Mouse (Mus musculus) heart, adult 11 months (tissue): ENCODE measurements at regions not wholly inside any gene's neighbourhood (a gene's known extent, or its start where the extent isn't known, plus 50 kb on each side); places are given as distances from the start of the nearest gene placed in this dataset.

Experiments
- DNase-seq: peaks from one replicate; pipeline ENCODE4 v3.0.0; 2022

DNA sequence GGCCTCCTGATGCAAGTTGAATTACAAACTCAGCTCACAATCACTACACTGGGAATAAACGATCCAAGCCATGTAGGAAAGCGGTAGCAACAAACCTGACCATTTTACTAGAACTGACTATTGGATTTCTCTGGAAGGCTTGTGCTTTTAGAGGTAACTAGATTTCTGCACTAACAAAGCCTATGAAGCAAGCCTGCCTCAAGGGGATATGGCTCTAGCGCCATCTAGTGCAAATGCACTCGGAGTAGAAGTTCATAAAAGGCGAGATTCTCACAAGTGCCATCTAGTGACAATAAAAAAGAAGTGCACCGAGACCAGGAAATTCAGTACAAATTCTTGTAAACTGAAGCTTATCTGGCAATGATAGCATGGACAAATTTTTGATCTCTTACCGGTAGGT, 364.9 kb upstream of the Fmr1 start:
- peak; percentile 73 for DNase-seq
